Mouse (Mus musculus): ENCODE data around the gene Trabd2b. TPM values are rescaled to one million over a fixed set of nuclear protein-coding genes. Genes with fewer than 3 reads are reported as not detected.

The Trabd2b gene
- polyA plus RNA-seq, 1 experiment = 6.7 TPM

DNA sequence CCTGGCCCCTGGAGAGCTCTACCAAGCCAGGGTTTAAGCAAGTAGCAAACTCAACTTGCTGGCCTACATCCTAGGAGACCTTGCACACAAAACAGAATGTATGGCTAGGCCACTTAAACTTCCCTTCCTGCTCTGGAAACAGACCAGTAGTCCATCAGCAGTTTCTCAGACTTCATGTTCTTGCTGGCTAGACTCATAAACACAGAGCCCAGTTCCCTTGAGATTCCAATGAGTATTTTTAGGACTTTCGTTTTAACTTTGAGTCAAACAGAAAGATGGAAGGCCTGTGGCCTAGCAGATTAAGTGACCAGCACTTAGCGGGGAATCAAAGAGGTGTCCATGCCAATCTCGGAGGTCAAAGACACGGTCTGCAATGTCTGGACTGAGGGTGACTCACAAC lies 206.3 kb downstream of the Trabd2b start:
- 67% methylated on average over 4 of the region's 4 CpGs for WGBS
- TF ChIP-seq POLR2A (IDR thresholded peaks at IDR 0.05; ENCODE audit: borderline replicate concordance, extremely low read depth, low read depth, low read length) (no peak), CTCF (IDR thresholded peaks at IDR 0.05; ENCODE audit: insufficient read depth, low read length) (no peak)
- DNase-seq = no peak
- Histone ChIP-seq H3K4me1 (ENCODE audit: control insufficient read depth, insufficient read depth, low read length) (0 out of 2 replicates have a peak, but pooled peaks cover 2% of the 10 kb centered on the region), H3K4me3 (replicated peaks; ENCODE audit: extremely low read depth, low read depth, low read length) (no peak overlapping the region)

DNA sequence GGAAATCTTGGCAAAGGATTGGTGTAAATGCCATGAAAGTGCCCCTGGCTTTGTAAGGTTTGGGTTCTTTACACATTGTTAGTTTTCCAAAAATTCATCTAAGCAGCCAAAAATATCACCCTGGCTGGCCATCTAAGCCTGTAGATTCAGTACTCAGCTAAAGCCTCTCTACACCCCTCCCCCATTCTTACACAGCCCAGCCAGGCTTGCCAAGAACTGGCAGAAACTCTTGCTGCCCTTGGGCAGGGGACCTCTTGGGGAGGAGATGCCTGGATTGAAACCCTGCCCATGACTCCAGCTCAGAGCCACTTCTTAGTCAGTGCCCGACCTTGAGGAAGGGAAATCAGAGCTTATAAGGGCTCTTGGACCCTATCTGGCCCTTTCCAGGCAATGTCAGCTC lies 207.6 kb downstream of the Trabd2b start:
- 0 out of 2 replicates have a peak, but pooled peaks cover 2% of the 10 kb centered on the region for H3K4me1 ChIP-seq (ENCODE audit: control insufficient read depth, insufficient read depth, low read length)
- no peak for TF ChIP-seq POLR2A (IDR thresholded peaks at IDR 0.05; ENCODE audit: borderline replicate concordance, extremely low read depth, low read depth, low read length)
- no peak for DNase-seq
- 11% methylated on average over 1 of the region's 1 CpGs for WGBS
- H3K4me3 ChIP-seq (replicated peaks; ENCODE audit: extremely low read depth, low read depth, low read length) = no peak overlapping the region

DNA sequence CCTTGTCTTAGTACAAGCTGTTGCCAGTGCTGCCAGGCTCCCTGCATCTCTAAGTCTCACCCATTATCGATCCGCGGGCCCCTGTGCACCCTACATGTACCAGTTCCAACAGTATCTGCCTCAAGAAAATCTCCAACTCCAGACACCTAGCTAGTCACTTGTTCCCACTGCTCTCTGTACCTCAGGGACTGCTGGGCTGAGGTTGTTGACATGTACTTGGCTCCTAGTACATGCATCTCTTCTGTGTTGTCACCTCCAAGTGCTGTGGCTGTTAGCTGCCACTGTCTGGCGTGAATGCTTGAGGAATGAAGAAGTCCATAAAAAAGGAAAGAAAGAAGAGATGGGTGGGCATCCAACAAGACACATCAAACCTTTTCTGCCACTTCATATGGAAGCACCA lies 209.2 kb downstream of the Trabd2b start:
- TF ChIP-seq POLR2A (IDR thresholded peaks at IDR 0.05; ENCODE audit: borderline replicate concordance, extremely low read depth, low read depth, low read length) (no peak), CTCF (IDR thresholded peaks at IDR 0.05; ENCODE audit: insufficient read depth, low read length) (no peak)
- Histone ChIP-seq H3K4me1 (ENCODE audit: control insufficient read depth, insufficient read depth, low read length) (0 out of 2 replicates have a peak, but pooled peaks cover 2% of the 10 kb centered on the region), H3K4me3 (replicated peaks; ENCODE audit: extremely low read depth, low read depth, low read length) (no peak overlapping the region)
- no peak for DNase-seq
- 75% methylated on average over 4 of the region's 4 CpGs for WGBS

DNA sequence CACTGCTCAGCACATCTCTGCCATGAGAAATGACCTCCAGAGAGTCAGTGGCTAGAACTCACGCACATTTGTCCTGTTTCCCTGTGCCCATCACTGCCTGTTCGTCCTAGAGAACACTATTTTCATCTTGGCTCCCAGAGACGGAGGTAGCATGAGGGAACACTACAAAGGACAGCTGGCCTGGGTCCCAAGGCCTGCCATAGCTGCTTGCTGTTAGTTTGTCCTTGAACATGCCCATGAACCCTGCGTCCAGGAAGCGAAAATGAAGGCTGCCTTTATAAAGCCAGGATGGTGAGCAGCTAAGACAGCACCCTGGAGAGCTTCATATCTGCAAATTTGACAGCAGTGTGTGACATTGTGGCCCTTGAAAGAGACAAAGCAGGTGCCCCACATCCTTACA lies 216.4 kb downstream of the Trabd2b start:
- TF ChIP-seq POLR2A (IDR thresholded peaks at IDR 0.05; ENCODE audit: borderline replicate concordance, extremely low read depth, low read depth, low read length) (no peak), CTCF (IDR thresholded peaks at IDR 0.05; ENCODE audit: insufficient read depth, low read length) (no peak)
- 74% methylated on average over 5 of the region's 5 CpGs for WGBS
- no peak for DNase-seq

DNA sequence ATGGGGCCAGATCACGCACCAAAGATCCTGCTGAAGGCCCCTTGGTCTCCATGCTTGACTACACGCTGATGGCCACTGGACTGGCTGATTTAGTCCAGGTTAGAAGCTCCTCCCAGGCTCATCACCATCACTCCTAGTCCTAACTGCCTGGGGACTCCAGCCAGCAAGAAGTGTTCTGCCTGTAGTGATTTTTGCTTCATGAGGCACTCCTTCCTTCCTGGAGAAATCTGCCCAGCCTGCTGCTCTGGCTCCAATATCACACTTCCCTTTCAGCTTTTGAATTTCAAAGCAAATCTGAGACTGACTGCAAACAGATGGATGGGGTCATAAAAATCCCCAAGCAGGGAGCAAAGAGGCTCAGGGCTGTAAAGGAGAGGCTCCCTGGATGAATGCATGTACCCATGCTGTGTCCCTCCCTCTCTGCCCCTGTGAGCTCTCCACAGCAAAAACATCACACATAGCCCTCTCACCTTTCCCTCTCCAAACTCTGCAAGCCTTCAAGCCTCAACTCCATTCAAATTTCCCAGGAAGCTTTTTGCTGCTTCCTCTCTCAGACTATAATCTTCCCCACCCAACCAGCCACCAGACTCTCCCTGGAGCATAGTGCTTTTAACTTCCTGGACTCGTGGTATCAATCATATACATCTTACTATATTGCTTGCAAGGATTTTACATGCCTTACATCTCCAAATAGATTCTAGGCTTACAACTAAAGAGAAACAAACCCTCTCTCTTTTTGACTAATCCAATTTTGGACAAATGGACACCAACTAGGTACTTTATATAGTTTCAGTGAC lies 217.8 kb downstream of the Trabd2b start:
- no peak for TF ChIP-seq POLR2A (IDR thresholded peaks at IDR 0.05; ENCODE audit: borderline replicate concordance, extremely low read depth, low read depth, low read length)
- no peak for TF ChIP-seq CTCF (IDR thresholded peaks at IDR 0.05; ENCODE audit: insufficient read depth, low read length)
- Histone ChIP-seq H3K4me3 (replicated peaks; ENCODE audit: extremely low read depth, low read depth, low read length) (no peak overlapping the region), H3K4me1 (ENCODE audit: control insufficient read depth, insufficient read depth, low read length) (peaks cover 6% of the 10 kb centered on the region; the same call in 1 of the 2 replicates)
- DNase-seq = no peak
- 40% methylated on average over 3 of the region's 3 CpGs for WGBS

More for the DNA sequence above, 216.4 kb downstream of the Trabd2b start:
- Histone ChIP-seq H3K4me3 (replicated peaks; ENCODE audit: extremely low read depth, low read depth, low read length) (no peak overlapping the region), H3K4me1 (ENCODE audit: control insufficient read depth, insufficient read depth, low read length) (peaks cover 6% of the 10 kb centered on the region; the same call in 1 of the 2 replicates)

DNA sequence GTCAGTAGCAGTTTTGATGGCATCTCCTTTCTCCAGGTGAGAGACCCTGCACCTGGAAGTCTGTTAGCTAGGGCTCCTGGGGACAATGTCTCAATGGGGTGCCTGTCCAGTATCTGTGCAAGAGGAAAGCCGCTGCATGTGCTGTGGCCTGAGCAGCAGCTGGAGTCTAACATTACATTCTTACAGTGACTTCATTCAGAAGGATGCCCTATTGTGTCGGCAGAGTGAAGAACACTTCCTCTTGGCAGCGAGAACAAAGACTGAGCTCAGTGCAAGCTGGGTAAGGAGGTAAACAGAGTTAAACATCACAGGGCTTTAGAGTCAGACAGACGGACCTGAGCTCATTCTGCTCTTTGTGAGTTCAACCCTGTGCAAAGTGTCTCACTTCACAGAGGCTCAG lies 218.8 kb downstream of the Trabd2b start:
- H3K4me3 ChIP-seq (replicated peaks; ENCODE audit: extremely low read depth, low read depth, low read length) = no peak overlapping the region
- 9% methylated on average over 4 of the region's 4 CpGs for WGBS
- no peak for TF ChIP-seq CTCF (IDR thresholded peaks at IDR 0.05; ENCODE audit: insufficient read depth, low read length)
- TF ChIP-seq POLR2A (IDR thresholded peaks at IDR 0.05; ENCODE audit: borderline replicate concordance, extremely low read depth, low read depth, low read length) = no peak
- DNase-seq = no peak
- peaks cover 6% of the 10 kb centered on the region; the same call in 1 of the 2 replicates for H3K4me1 ChIP-seq (ENCODE audit: control insufficient read depth, insufficient read depth, low read length)

DNA sequence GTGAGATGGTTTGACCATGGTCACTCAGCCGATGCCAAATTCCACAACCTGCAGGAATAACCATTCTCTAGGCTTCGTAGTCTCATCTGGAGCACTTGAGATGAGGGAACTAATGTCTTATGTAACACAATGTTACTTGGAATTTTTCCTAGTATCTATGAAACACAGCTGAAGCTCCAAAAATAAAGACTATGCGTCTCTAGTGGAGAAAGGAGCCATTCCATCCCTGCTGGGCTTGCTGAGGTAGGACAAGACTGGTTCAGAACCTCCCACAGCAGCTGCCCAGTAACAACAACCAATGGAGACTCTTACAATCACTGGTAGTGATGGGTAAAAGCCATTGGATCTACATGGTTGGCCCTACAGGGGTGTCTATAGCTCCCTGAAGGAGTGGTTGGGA lies 219.4 kb downstream of the Trabd2b start:
- peaks cover 6% of the 10 kb centered on the region; the same call in 1 of the 2 replicates for H3K4me1 ChIP-seq (ENCODE audit: control insufficient read depth, insufficient read depth, low read length)
- 47% methylated on average over 3 of the region's 3 CpGs for WGBS
- DNase-seq = no peak
- H3K4me3 ChIP-seq (replicated peaks; ENCODE audit: extremely low read depth, low read depth, low read length) = no peak overlapping the region
- TF ChIP-seq CTCF (IDR thresholded peaks at IDR 0.05; ENCODE audit: insufficient read depth, low read length) (no peak), POLR2A (IDR thresholded peaks at IDR 0.05; ENCODE audit: borderline replicate concordance, extremely low read depth, low read depth, low read length) (no peak)

DNA sequence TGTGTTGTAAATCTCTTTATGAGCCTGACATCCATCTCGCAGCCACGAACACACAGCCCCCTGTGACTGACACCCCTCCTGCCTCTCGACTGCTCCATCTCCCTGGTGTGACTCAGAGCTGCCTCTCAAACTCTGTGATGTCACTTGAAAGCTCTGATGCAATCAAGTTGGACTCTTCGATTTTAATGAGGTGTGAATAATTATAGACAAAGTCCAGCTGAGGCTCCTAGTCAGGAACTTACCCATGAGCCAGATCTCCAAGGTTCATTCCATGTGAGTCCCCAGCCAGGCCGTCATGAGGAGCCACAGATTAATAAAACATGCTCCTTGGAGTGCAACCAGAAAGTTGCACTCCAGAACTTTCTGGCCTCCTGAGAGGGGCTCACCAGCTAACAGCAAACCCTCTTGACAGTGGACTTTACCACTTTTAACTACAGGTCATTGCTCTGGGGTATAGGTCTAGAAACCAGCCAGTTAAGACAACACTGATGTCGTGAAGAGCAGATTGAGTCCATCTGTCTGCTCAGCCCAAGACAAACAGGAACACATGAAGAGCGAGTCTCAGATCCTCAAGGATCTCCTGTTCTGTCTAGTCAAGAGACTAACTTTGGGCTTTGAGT lies 221.3 kb downstream of the Trabd2b start:
- Histone ChIP-seq H3K4me1 (ENCODE audit: control insufficient read depth, insufficient read depth, low read length) (peaks cover 6% of the 10 kb centered on the region; the same call in 1 of the 2 replicates), H3K4me3 (replicated peaks; ENCODE audit: extremely low read depth, low read depth, low read length) (no peak overlapping the region)
- TF ChIP-seq CTCF (IDR thresholded peaks at IDR 0.05; ENCODE audit: insufficient read depth, low read length) = no peak
- TF ChIP-seq POLR2A (IDR thresholded peaks at IDR 0.05; ENCODE audit: borderline replicate concordance, extremely low read depth, low read depth, low read length) = no peak
- 65% methylated on average over 7 of the region's 7 CpGs for WGBS
- no peak for DNase-seq

DNA sequence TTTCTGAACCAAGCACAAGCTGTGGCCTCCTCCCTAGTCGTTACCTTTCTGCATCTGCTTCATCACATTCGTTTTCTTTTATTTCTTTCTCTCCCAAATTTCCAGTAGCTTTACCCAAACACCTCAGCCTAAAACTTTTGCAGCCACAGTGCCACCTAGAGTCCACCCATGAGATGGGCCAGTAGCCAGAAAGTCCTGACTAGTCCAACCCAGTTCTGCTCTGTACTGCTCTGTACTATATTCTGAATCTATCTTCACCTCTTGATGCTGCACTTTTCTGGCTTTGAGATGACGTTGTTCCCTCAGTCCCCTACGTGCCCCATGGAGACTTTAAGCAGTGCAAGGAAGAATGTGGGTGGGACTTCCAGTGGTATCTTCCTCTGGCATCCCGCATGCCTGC lies 229.4 kb downstream of the Trabd2b start:
- Histone ChIP-seq H3K4me1 (ENCODE audit: control insufficient read depth, insufficient read depth, low read length) (no peaks in the 10 kb centered on the region), H3K4me3 (replicated peaks; ENCODE audit: extremely low read depth, low read depth, low read length) (no peak overlapping the region)
- WGBS = 19% methylated on average over 5 of the region's 5 CpGs
- peak; percentile 45 for DNase-seq
- TF ChIP-seq CTCF (IDR thresholded peaks at IDR 0.05; ENCODE audit: insufficient read depth, low read length) (peak; percentile 64), POLR2A (IDR thresholded peaks at IDR 0.05; ENCODE audit: borderline replicate concordance, extremely low read depth, low read depth, low read length) (no peak)
